Mouse (Mus musculus) midbrain, embryonic 11.5 days (tissue): ENCODE data around the gene Sult4a1. TPM values are rescaled to one million over a fixed set of nuclear protein-coding genes. Genes with fewer than 3 reads are reported as not detected.

ENCODE experiments used
- ATAC-seq: fragments of 200-750 bp; cut with Nextera tagmentation; 2 replicates; pipeline ENCODE4 v1.8.0; 2017; ENCODE audit warnings: moderate TSS enrichment, moderate library complexity; ENCODE audit not compliant: low FRiP score
- DNase-seq: peaks from one replicate; pipeline ENCODE4 v3.0.0; 2015; ENCODE audit warnings: low spot score; ENCODE audit errors: missing footprints
- H3K27ac ChIP-seq: fragments of 300-500 bp; sonication (generic); 2 replicates; pipeline ENCODE4 v1.5.1; 2014; ENCODE audit warnings: low read depth, low read length
- H3K27me3 ChIP-seq: fragments of 300-500 bp; sonication (generic); 2 replicates; pipeline ENCODE4 v1.6.1; 2014; ENCODE audit warnings: mild to moderate bottlenecking, low read length, moderate library complexity, mixed read lengths; ENCODE audit not compliant: control insufficient read depth, insufficient read depth
- H3K36me3 ChIP-seq: fragments of 300-500 bp; sonication (generic); 2 replicates; pipeline ENCODE4 v1.6.1; 2014; ENCODE audit warnings: mild to moderate bottlenecking, low read length, moderate library complexity, mixed read lengths; ENCODE audit not compliant: control insufficient read depth, insufficient read depth
- H3K4me1 ChIP-seq: fragments of 300-500 bp; sonication (generic); 2 replicates; pipeline ENCODE4 v1.6.1; 2014; ENCODE audit warnings: low read length; ENCODE audit not compliant: control insufficient read depth, insufficient read depth
- H3K4me2 ChIP-seq: fragments of 300-500 bp; sonication (generic); 2 replicates; pipeline ENCODE4 v1.6.1; 2014; ENCODE audit warnings: mild to moderate bottlenecking, moderate library complexity
- H3K4me3 ChIP-seq: fragments of 300-500 bp; sonication (generic); 2 replicates; pipeline ENCODE4 v1.5.1; 2014; ENCODE audit warnings: low read depth, low read length
- H3K9ac ChIP-seq: fragments of 300-500 bp; sonication (generic); 2 replicates; pipeline ENCODE4 v1.6.1; 2014; ENCODE audit warnings: low read length
- H3K9me3 ChIP-seq: fragments of 300-500 bp; sonication (generic); 2 replicates; pipeline ENCODE4 v1.6.1; 2016; ENCODE audit warnings: low read length; ENCODE audit not compliant: control insufficient read depth
- WGBS: fragments of 180-500 bp; shearing (Covaris S2); extraction: QIAGEN DNeasy Blood & Tissue Kit; methylation state at CpG from one replicate; pipeline ENCODE4 v1.1.7; 2014; 5-methylcytosine and 5-hydroxymethylcytosine counted together
- polyA plus RNA-seq: library from polyadenylated mRNA; unstranded; fragments of >200 nt; fragmentation: Nextera tagmentation; extraction: Ambion mirVana; gene quantifications from 2 replicates; pipeline ENCODE4 v1.2.1, GENCODE M21; 2014

Sult4a1 gene
- polyA plus RNA-seq, 1 experiment from 2014 or later: 8.7 TPM

GRCm38 (mm10) chr15:84069455-84070050 lies 36.0 kb downstream of the Sult4a1 start:
- Histone ChIP-seq H3K36me3 (no peaks in the 10 kb centered on the region), H3K4me3 (no peak overlapping the region), H3K4me1 (peaks cover 8% of the 10 kb centered on the region), H3K9me3 (no peaks in the 10 kb centered on the region), H3K4me2 (no peak overlapping the region), H3K27me3 (peaks cover 19% of the 10 kb centered on the region), H3K27ac (no peak overlapping the region), H3K9ac (no peak overlapping the region)
- peak; percentile 77 for DNase-seq
- WGBS: 16% methylated on average over 16 of the region's 16 CpGs
- no peak for ATAC-seq

DNA sequence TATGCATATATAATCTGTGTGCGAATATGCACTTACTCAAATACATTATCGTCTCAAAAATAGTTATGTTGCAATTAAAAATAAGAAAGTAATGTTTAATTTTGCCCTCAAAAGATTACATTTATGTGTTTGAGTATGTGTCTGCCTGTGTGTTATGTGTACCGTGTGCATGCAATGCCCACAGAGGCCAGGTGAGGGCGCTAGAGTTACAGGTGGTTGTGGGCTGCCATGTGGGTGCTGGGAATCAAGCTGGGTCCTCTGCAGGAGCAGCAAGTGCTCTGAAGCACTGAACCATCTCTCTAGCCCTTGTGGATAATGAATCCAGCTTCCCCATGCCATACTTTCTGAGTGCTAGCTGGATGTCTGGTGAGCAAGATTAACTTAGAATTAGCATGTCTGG lies 39.9 kb downstream of the Sult4a1 start:
- H3K4me1 ChIP-seq: peaks cover 8% of the 10 kb centered on the region
- H3K36me3 ChIP-seq: no peaks in the 10 kb centered on the region
- H3K27me3 ChIP-seq: peaks cover 15% of the 10 kb centered on the region
- H3K27ac ChIP-seq: no peak overlapping the region
- DNase-seq: no peak
- H3K4me2 ChIP-seq: no peak overlapping the region
- ATAC-seq: no peak
- no peak overlapping the region for H3K9ac ChIP-seq
- no peaks in the 10 kb centered on the region for H3K9me3 ChIP-seq
- WGBS: 67% methylated on average over 4 of the region's 4 CpGs
- no peak overlapping the region for H3K4me3 ChIP-seq

- Histone ChIP-seq H3K4me3 (peak within 1 kb of the TSS; percentile 33), H3K27me3 (peaks cover 12% of the 10 kb centered on the region), H3K27ac (no peak within 1 kb of the TSS), H3K36me3 (no peaks in the 10 kb centered on the region), H3K9ac (0 out of 2 replicates have a peak within 1 kb of the TSS, but pooled peaks have one; percentile 36), H3K9me3 (no peaks in the 10 kb centered on the region), H3K4me2 (peak within 1 kb of the TSS; percentile 63), H3K4me1 (peaks cover 8% of the 10 kb centered on the region)
- ATAC-seq (peak; percentile 64; the same call in 1 of the 2 replicates), DNase-seq (no peak)
- 2% methylated on average over 28 of the region's 29 CpGs for WGBS
Measured at GRCm38 (mm10) chr15:84065140-84065539, 40.4 kb downstream of the Sult4a1 start, which contains the start of gene Efcab6. Efcab6 (minus strand) TSS chr15:84065379.

GRCm38 (mm10) chr15:84058841-84059240 lies 46.7 kb downstream of the Sult4a1 start:
- Histone ChIP-seq H3K9ac (no peak overlapping the region), H3K4me3 (no peak overlapping the region), H3K9me3 (no peaks in the 10 kb centered on the region), H3K27ac (no peak overlapping the region), H3K4me2 (no peak overlapping the region), H3K36me3 (no peaks in the 10 kb centered on the region), H3K27me3 (no peaks in the 10 kb centered on the region), H3K4me1 (no peaks in the 10 kb centered on the region)
- 78% methylated on average over 6 of the region's 6 CpGs for WGBS
- no peak for ATAC-seq
- no peak for DNase-seq

GRCm38 (mm10) chr15:84056083-84056482 lies 49.5 kb downstream of the Sult4a1 start:
- 68% methylated on average over 5 of the region's 5 CpGs for WGBS
- Histone ChIP-seq H3K9ac (no peak overlapping the region), H3K4me1 (no peaks in the 10 kb centered on the region), H3K27me3 (no peaks in the 10 kb centered on the region), H3K4me3 (no peak overlapping the region), H3K36me3 (no peaks in the 10 kb centered on the region), H3K27ac (no peak overlapping the region), H3K4me2 (no peak overlapping the region), H3K9me3 (no peaks in the 10 kb centered on the region)
- ATAC-seq: no peak
- peak; percentile 83 for DNase-seq

DNA sequence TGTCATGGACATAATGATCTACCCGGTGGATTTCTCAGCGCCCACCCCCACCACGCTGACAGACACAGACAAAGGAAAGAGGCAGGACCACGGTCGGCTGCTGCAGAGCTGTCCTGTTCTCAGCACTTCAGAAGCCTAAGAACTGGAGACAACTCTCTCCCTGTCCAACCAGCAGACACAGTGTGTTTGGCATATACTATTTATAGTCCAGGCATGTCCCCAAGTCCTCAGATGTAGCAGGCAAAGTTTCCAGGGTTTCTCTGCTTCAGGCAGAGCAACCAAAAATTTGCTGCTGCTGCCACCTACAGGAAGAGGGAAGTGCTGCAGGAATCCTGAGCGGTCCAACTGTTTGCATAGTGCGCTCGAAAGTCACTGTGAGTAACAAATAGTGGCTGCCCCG lies 51.7 kb downstream of the Sult4a1 start:
- Histone ChIP-seq H3K27me3 (no peaks in the 10 kb centered on the region), H3K4me2 (no peak overlapping the region), H3K36me3 (no peaks in the 10 kb centered on the region), H3K9ac (no peak overlapping the region), H3K4me1 (no peaks in the 10 kb centered on the region), H3K9me3 (no peaks in the 10 kb centered on the region), H3K4me3 (no peak overlapping the region), H3K27ac (no peak overlapping the region)
- DNase-seq: peak; percentile 98
- 41% methylated on average over 9 of the region's 9 CpGs for WGBS
- ATAC-seq: 0 out of 2 replicates have a peak, but pooled peaks have one; percentile 55

DNA sequence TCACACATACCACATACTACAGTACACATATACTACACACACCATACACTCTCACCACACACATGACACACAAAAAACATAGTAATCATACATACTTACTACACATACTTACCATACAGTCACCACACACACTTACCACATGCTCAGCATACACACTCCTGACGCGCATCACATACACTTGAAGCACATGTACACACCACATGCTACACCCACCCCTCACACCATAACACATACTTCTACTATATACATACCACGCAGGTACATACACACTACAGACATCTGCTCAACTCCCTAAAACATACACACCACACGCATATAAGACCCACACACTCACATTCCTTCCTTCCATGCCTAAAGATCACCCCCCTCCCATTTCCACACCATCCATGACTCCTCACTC lies 52.3 kb downstream of the Sult4a1 start:
- Histone ChIP-seq H3K4me1 (no peaks in the 10 kb centered on the region), H3K4me3 (no peak overlapping the region), H3K9ac (no peak overlapping the region), H3K4me2 (no peak overlapping the region), H3K27me3 (no peaks in the 10 kb centered on the region), H3K27ac (no peak overlapping the region), H3K36me3 (no peaks in the 10 kb centered on the region), H3K9me3 (no peaks in the 10 kb centered on the region)
- ATAC-seq: no peak
- WGBS: 94% methylated on average over 4 of the region's 4 CpGs
- DNase-seq: peak; percentile 44

GRCm38 (mm10) chr15:84052390-84052789 lies 53.2 kb downstream of the Sult4a1 start:
- Histone ChIP-seq H3K4me1 (no peaks in the 10 kb centered on the region), H3K36me3 (no peaks in the 10 kb centered on the region), H3K9ac (no peak overlapping the region), H3K4me3 (no peak overlapping the region), H3K9me3 (no peaks in the 10 kb centered on the region), H3K27me3 (no peaks in the 10 kb centered on the region), H3K27ac (no peak overlapping the region), H3K4me2 (no peak overlapping the region)
- ATAC-seq (no peak), DNase-seq (no peak)
- 85% methylated on average over 9 of the region's 9 CpGs for WGBS

DNA sequence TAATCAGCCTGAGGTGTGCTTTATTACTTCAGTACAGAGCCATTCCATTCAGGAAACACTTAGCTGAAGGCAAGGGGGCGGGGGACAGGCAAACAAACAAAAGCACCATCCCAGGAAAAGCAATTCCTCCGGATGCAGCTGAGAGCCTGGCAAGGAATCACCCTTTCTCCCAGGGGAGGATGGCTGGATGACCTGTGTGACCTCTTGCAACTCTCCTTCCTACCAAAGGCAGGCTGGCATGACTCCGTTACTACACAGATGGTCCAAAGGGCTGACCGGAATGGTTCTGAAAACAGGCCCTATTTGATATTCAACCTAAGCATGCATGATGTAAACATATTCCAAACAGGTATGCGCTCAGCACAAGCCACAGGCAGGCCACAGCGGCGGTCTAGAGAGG lies 56.0 kb downstream of the Sult4a1 start:
- no peak overlapping the region for H3K9ac ChIP-seq
- H3K36me3 ChIP-seq: no peaks in the 10 kb centered on the region
- H3K4me3 ChIP-seq: no peak overlapping the region
- H3K4me1 ChIP-seq: no peaks in the 10 kb centered on the region
- no peak overlapping the region for H3K27ac ChIP-seq
- no peak overlapping the region for H3K4me2 ChIP-seq
- no peaks in the 10 kb centered on the region for H3K9me3 ChIP-seq
- no peaks in the 10 kb centered on the region for H3K27me3 ChIP-seq
- WGBS: 66% methylated on average over 7 of the region's 7 CpGs
- peak; percentile 72 for DNase-seq
- ATAC-seq: no peak
